Mouse (Mus musculus): ENCODE results near the gene Rabl2. TPM values are rescaled to one million over a fixed set of nuclear protein-coding genes. Genes with fewer than 3 reads are reported as not detected.

Gene Rabl2
- 51.4 and 52.0 TPM in 2 replicates for polyA plus RNA-seq (2016; fragmentation: Nextera tagmentation; extraction: Ambion mirVana)

GRCm38 (mm10) chr15:89591723-89592455 lies at the start of gene Rabl2:
Gene Rabl2 (minus strand): TSS chr15:89591923.
- Histone ChIP-seq H3K27ac (peak within 1 kb of the TSS; percentile 75), H3K4me1 (peaks cover 7% of the 10 kb centered on the region; the same call in 1 of the 2 replicates), H3K4me3 (peak within 1 kb of the TSS; percentile 77), H3K36me3 (peaks cover 9% of the 10 kb centered on the region; the same call in 1 of the 2 replicates), H3K9me3 (no peaks in the 10 kb centered on the region), H3K4me2 (replicated peaks) (peak within 1 kb of the TSS; percentile 75), H3K27me3 (no peaks in the 10 kb centered on the region), H3K9ac (peak within 1 kb of the TSS; percentile 82)
- ATAC-seq (ENCODE audit: insufficient number of reproducible peaks, insufficient read depth, low FRiP score, low TSS enrichment): peak; percentile 93
- under 1% methylated on average over 35 of the region's 35 CpGs for WGBS

DNA sequence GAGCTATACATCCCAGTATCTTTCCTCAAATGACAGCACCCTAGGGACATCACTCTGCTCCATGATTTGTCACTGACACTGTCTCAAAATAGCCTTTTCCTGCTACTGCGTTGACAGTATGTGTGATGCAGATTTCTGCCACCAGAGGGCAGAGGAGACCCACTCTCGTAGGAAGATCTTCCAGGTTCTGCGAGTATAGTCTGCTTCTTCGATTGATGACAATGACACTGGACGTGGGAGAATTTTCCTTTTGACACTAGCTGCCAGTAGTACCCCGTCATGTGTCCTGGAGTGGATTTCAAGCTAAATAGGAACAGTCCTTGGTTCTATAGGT lies 31.9 kb upstream of the Rabl2 start:
- no peak for ATAC-seq (ENCODE audit: insufficient number of reproducible peaks, insufficient read depth, low FRiP score, low TSS enrichment)
- WGBS: 17% methylated on average over 6 of the region's 6 CpGs
- no peaks in the 10 kb centered on the region for H3K9me3 ChIP-seq
- no peak overlapping the region for H3K27ac ChIP-seq
- no peak overlapping the region for H3K9ac ChIP-seq
- H3K4me2 ChIP-seq (replicated peaks): no peak overlapping the region
- H3K4me3 ChIP-seq: no peak overlapping the region
- no peaks in the 10 kb centered on the region for H3K36me3 ChIP-seq
- no peaks in the 10 kb centered on the region for H3K27me3 ChIP-seq
- no peaks in the 10 kb centered on the region for H3K4me1 ChIP-seq

GRCm38 (mm10) chr15:89622959-89623625 lies 31.4 kb upstream of the Rabl2 start:
- H3K27ac ChIP-seq: no peak overlapping the region

GRCm38 (mm10) chr15:89622312-89622958 lies 30.7 kb upstream of the Rabl2 start:
- Histone ChIP-seq H3K9me3 (no peaks in the 10 kb centered on the region), H3K27ac (no peak overlapping the region), H3K9ac (no peak overlapping the region), H3K4me2 (replicated peaks) (no peak overlapping the region), H3K27me3 (no peaks in the 10 kb centered on the region), H3K36me3 (no peaks in the 10 kb centered on the region), H3K4me1 (no peaks in the 10 kb centered on the region), H3K4me3 (no peak overlapping the region)
- ATAC-seq (ENCODE audit: insufficient number of reproducible peaks, insufficient read depth, low FRiP score, low TSS enrichment): peak; percentile 47; the same call in 1 of the 2 replicates
- WGBS: 74% methylated on average over 12 of the region's 12 CpGs

More at GRCm38 (mm10) chr15:89622959-89623625, 31.4 kb upstream of the Rabl2 start:
- no peak for ATAC-seq (ENCODE audit: insufficient number of reproducible peaks, insufficient read depth, low FRiP score, low TSS enrichment)
- H3K4me1 ChIP-seq: no peaks in the 10 kb centered on the region
- no peak overlapping the region for H3K4me3 ChIP-seq
- no peak overlapping the region for H3K4me2 ChIP-seq (replicated peaks)
- H3K36me3 ChIP-seq: no peaks in the 10 kb centered on the region
- 69% methylated on average over 5 of the region's 5 CpGs for WGBS
- no peaks in the 10 kb centered on the region for H3K9me3 ChIP-seq
- H3K27me3 ChIP-seq: no peaks in the 10 kb centered on the region
- no peak overlapping the region for H3K9ac ChIP-seq

DNA sequence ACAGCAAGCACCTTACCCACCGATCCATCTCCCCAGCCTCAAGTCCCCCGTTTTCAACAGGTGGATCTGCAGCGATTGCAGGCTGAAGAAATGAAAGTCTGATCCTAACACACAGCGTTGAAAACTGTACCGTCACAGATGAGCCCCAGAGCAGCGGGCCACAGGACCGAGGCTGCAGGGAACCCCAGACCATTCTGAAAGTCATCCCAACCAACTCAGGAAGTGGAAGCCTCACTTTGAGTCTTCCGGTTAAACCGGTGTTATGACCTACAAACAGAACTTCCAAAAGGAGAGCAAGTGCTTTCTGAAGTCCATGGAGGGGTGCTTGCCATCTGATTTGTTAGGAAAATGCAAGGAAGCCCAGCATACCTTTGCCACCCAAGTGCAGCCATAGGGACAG lies 16.2 kb upstream of the Rabl2 start:
- no peaks in the 10 kb centered on the region for H3K4me1 ChIP-seq
- peaks cover 3% of the 10 kb centered on the region; the same call in 1 of the 2 replicates for H3K9me3 ChIP-seq
- ATAC-seq (ENCODE audit: insufficient number of reproducible peaks, insufficient read depth, low FRiP score, low TSS enrichment): no peak
- no peaks in the 10 kb centered on the region for H3K36me3 ChIP-seq
- H3K27me3 ChIP-seq: no peaks in the 10 kb centered on the region
- H3K9ac ChIP-seq: no peak overlapping the region
- WGBS: 87% methylated on average over 9 of the region's 9 CpGs
- no peak overlapping the region for H3K4me3 ChIP-seq
- no peak overlapping the region for H3K27ac ChIP-seq
- H3K4me2 ChIP-seq (replicated peaks): no peak overlapping the region

DNA sequence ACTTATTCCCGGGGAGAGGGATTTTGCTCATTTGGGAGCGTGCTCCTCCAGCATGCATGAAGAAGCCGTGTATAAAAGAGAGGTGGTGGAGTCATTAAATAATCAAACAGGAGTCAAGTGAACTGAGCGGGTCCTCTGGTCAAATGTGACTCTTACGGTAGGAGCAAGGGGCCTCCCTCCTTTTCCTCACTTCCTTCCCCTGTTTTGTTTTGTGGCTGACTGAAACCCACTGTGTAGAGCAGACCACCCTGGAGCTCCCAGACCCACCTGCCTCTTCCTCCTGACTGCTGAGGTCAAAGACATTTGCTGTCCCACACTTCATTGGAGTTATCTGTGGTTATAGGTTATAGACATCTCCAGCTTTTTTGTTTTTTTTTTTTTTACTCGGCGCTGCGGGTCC lies 15.8 kb upstream of the Rabl2 start:
- H3K4me2 ChIP-seq (replicated peaks): no peak overlapping the region

GRCm38 (mm10) chr15:89605822-89606570 lies 14.3 kb upstream of the Rabl2 start:
- no peak overlapping the region for H3K9ac ChIP-seq
- no peaks in the 10 kb centered on the region for H3K36me3 ChIP-seq
- no peak overlapping the region for H3K4me3 ChIP-seq
- 79% methylated on average over 12 of the region's 12 CpGs for WGBS
- H3K4me2 ChIP-seq (replicated peaks): no peak overlapping the region
- peaks cover 3% of the 10 kb centered on the region; the same call in 1 of the 2 replicates for H3K9me3 ChIP-seq
- ATAC-seq (ENCODE audit: insufficient number of reproducible peaks, insufficient read depth, low FRiP score, low TSS enrichment): no peak
- no peak overlapping the region for H3K27ac ChIP-seq
- H3K4me1 ChIP-seq: no peaks in the 10 kb centered on the region
- H3K27me3 ChIP-seq: no peaks in the 10 kb centered on the region

More for the DNA sequence above, 15.8 kb upstream of the Rabl2 start:
- no peak overlapping the region for H3K4me3 ChIP-seq
- no peak overlapping the region for H3K27ac ChIP-seq
- no peaks in the 10 kb centered on the region for H3K4me1 ChIP-seq
- no peaks in the 10 kb centered on the region for H3K27me3 ChIP-seq
- ATAC-seq (ENCODE audit: insufficient number of reproducible peaks, insufficient read depth, low FRiP score, low TSS enrichment): no peak
- H3K9me3 ChIP-seq: peaks cover 3% of the 10 kb centered on the region; the same call in 1 of the 2 replicates
- H3K9ac ChIP-seq: no peak overlapping the region
- WGBS: 81% methylated on average over 8 of the region's 8 CpGs
- H3K36me3 ChIP-seq: no peaks in the 10 kb centered on the region

- H3K36me3 ChIP-seq: 0 out of 2 replicates have a peak, but pooled peaks cover 4% of the 10 kb centered on the region
- peaks cover 7% of the 10 kb centered on the region; the same call in 1 of the 2 replicates for H3K4me1 ChIP-seq
- ATAC-seq (ENCODE audit: insufficient number of reproducible peaks, insufficient read depth, low FRiP score, low TSS enrichment): 0 out of 2 replicates have a peak, but pooled peaks have one; percentile 30
- H3K4me3 ChIP-seq: peak overlapping the region; percentile 77; the same call in 1 of the 2 replicates
- H3K4me2 ChIP-seq (replicated peaks): peak overlapping the region; percentile 75
- H3K9me3 ChIP-seq: no peaks in the 10 kb centered on the region
- H3K27ac ChIP-seq: no peak overlapping the region
- no peaks in the 10 kb centered on the region for H3K27me3 ChIP-seq
- 43% methylated on average over 4 of the region's 4 CpGs for WGBS
- no peak overlapping the region for H3K9ac ChIP-seq
These were observed 825 bp upstream of the Rabl2 start for GRCm38 (mm10) chr15:89592548-89592947.

- Histone ChIP-seq H3K4me2 (replicated peaks) (peak overlapping the region; percentile 75), H3K9me3 (no peaks in the 10 kb centered on the region), H3K36me3 (peaks cover 14% of the 10 kb centered on the region), H3K9ac (peak overlapping the region; percentile 82), H3K4me3 (peak overlapping the region; percentile 77), H3K27me3 (no peaks in the 10 kb centered on the region), H3K4me1 (peaks cover 7% of the 10 kb centered on the region; the same call in 1 of the 2 replicates), H3K27ac (peak overlapping the region; percentile 75)
- 3% methylated on average over 30 of the region's 30 CpGs for WGBS
- ATAC-seq (ENCODE audit: insufficient number of reproducible peaks, insufficient read depth, low FRiP score, low TSS enrichment): peak; percentile 7; the same call in 1 of the 2 replicates
These were observed 406 bp downstream of the Rabl2 start for GRCm38 (mm10) chr15:89591317-89591716.

DNA sequence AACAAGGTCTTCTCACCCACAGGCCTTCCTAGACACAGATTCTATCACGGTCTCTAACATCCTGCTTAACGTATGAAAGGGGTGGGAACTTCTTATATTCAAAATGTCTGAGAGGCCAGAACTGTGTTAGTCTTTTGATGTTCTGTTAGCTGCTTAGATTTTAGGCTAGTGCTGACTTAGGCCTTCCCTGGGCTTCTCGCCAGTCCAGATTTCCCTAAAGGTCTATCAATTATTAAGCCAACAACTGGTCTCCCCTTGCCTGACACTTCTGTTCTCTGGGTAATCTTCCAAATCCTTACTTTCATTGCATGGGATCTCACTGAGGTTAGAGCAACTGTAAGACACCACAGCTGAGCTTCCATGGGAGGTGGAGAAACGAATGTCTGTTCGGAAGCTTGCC lies 2.6 kb downstream of the Rabl2 start:
- no peak overlapping the region for H3K27ac ChIP-seq
- H3K4me1 ChIP-seq: peaks cover 7% of the 10 kb centered on the region; the same call in 1 of the 2 replicates
- no peak overlapping the region for H3K9ac ChIP-seq
- no peaks in the 10 kb centered on the region for H3K27me3 ChIP-seq
- no peak for ATAC-seq (ENCODE audit: insufficient number of reproducible peaks, insufficient read depth, low FRiP score, low TSS enrichment)
- no peak overlapping the region for H3K4me3 ChIP-seq
- H3K36me3 ChIP-seq: peaks cover 20% of the 10 kb centered on the region
- no peaks in the 10 kb centered on the region for H3K9me3 ChIP-seq
- 85% methylated on average over 5 of the region's 5 CpGs for WGBS
- H3K4me2 ChIP-seq (replicated peaks): no peak overlapping the region

DNA sequence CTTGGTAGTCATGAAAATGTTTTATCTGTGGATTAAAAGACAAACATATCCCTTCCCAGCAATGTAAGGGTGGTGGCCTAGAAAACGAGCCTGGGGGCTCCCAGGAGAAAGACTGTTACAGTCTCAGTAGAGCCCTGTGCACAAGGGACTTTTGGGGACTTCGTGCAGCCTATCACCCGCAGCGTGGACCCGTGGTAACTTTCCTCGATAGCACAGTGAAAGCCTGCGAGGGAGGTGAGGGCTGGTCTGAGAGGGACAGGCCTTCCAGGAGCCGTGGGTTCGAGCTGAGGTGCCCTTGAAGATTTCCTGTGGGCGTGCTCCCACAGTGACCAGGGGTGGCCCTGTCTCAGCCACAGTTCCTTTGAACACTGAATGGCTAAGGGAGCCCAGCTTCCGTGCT lies 6.1 kb downstream of the Rabl2 start:
- 92% methylated on average over 11 of the region's 11 CpGs for WGBS
- no peak overlapping the region for H3K27ac ChIP-seq
- no peak overlapping the region for H3K9ac ChIP-seq
- ATAC-seq (ENCODE audit: insufficient number of reproducible peaks, insufficient read depth, low FRiP score, low TSS enrichment): no peak
- peaks cover 29% of the 10 kb centered on the region for H3K36me3 ChIP-seq
- peaks cover 1% of the 10 kb centered on the region; the same call in 1 of the 2 replicates for H3K4me1 ChIP-seq
- H3K4me3 ChIP-seq: no peak overlapping the region
- no peaks in the 10 kb centered on the region for H3K27me3 ChIP-seq
- H3K4me2 ChIP-seq (replicated peaks): no peak overlapping the region
- H3K9me3 ChIP-seq: no peaks in the 10 kb centered on the region

All from embryonic facial prominence, embryonic 12.5 days (tissue).